Comparison of ENCODE assay signal across 9 mouse cellular contexts in the genomic region with DNA sequence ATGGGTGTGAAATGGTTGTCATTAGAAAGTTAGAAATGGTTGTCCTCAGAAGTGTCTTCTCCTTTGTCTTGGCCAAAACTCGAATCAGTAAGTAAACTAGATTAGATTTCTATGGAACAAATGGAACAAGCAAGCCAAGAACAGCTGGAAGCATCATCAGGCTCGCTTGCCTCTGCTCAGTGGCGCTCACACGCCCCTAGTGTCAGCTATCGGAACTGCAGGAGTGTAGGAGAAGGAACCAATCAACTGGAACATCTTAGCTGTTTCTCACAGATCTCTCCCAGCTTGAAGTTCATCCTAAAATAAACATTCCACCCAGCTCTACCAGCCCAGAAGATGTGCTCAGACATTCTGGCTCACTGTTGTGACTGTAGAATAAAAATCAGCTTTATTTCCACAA.
A peak's percentile ranks its signal among the peaks of the same experiment; 100 is the strongest.
DNase-seq lines count a peak whose midpoint lies in the region; ATAC-seq and TF ChIP-seq lines count a peak whose summit lies in the region.
"Had no signal": no experiment of that assay in that cellular context is flagged by ENCODE, and none has a peak within 500 bp of the region (broad histone marks: within the 10 kb centered on the region; RNA-seq: fewer than 3 reads in every experiment).

No protein-coding gene starts in this region.

- peak; percentile 81 for DNase-seq in 3T3-L1 (ENCODE audit: low read depth, low spot score)
- peak; percentile 33 for DNase-seq in c-Kit-positive CD71-positive TER-119-negative erythroid progenitor cells, embryonic 14.5 days (ENCODE audit: low read depth)
- DNase-seq in frontal cortex, postnatal 14 days (ENCODE audit: low spot score in 2 of 2), result peak; percentile 46 to 76
- peak; percentile 80 for DNase-seq in kidney, postnatal 14 days
- peak; percentile 4 to 20 (median 17) for DNase-seq in liver, embryonic 14.5 days (ENCODE audit: low read depth in 3 of 3, low spot score in 3 of 3)
- DNase-seq in right cerebral cortex, adult 2 months (ENCODE audit: low spot score in 2 of 2), result peak; percentile 82 to 85
- peak; percentile 56 for DNase-seq in urinary bladder, postnatal 10 days (ENCODE audit: low spot score)

- WGBS in liver, embryonic 14.5 days (ENCODE audit: insufficient replicate concordance), result 3% methylated on average over 5 of the region's 5 CpGs

- H3K27ac ChIP-seq in ES-Bruce4 (ENCODE audit: insufficient read depth, low read length), result no peak overlapping the region
- no peak overlapping the region for H3K27ac ChIP-seq in liver, embryonic 14.5 days
- H3K27ac ChIP-seq: limb, embryonic 15.5 days had no signal

- no peak overlapping the region for H3K4me2 ChIP-seq in liver, embryonic 14.5 days (ENCODE audit: low read depth)
- H3K4me2 ChIP-seq: limb, embryonic 15.5 days had no signal

- no peak for TF ChIP-seq EP300 in ES-Bruce4 (IDR thresholded peaks at IDR 0.05; ENCODE audit: insufficient read depth, low read depth, low read length)
- TF ChIP-seq EP300 in liver, embryonic 14.5 days (IDR thresholded peaks at IDR 0.05; ENCODE audit: low read depth), result no peak

- TF ChIP-seq CTCF in ES-Bruce4 (IDR thresholded peaks at IDR 0.05; ENCODE audit: low read depth, low read length), result peak; percentile 89
- TF ChIP-seq CTCF in liver, embryonic 14.5 days (IDR thresholded peaks at IDR 0.05; ENCODE audit: low read depth), result peak; percentile 96

- no peak overlapping the region for H3K4me3 ChIP-seq in ES-Bruce4 (ENCODE audit: low read depth, low read length)
- H3K4me3 ChIP-seq in liver, embryonic 14.5 days (ENCODE audit: insufficient read depth in 1 of 2, low read depth in 2 of 2, low read length in 2 of 2), result no peak overlapping the region
- H3K4me3 ChIP-seq: limb, embryonic 15.5 days had no signal

- H3K27me3 ChIP-seq in ES-Bruce4 (ENCODE audit: control insufficient read depth, insufficient read depth, low read length, poor library complexity, severe bottlenecking), result no peaks in the 10 kb centered on the region
- H3K27me3 ChIP-seq in liver, embryonic 14.5 days (ENCODE audit: control insufficient read depth, insufficient read depth, low read length), result no peaks in the 10 kb centered on the region

- peaks cover 15% of the 10 kb centered on the region; the same call in 1 of the 2 replicates for H3K9me3 ChIP-seq in ES-Bruce4 (replicated peaks; ENCODE audit: control insufficient read depth, insufficient read depth, low read length, poor library complexity, severe bottlenecking)
- H3K9me3 ChIP-seq in liver, embryonic 14.5 days (ENCODE audit: control insufficient read depth, low read length), result no peaks in the 10 kb centered on the region
- H3K9me3 ChIP-seq: limb, embryonic 15.5 days had no signal

- TF ChIP-seq POLR2A in ES-Bruce4 (IDR thresholded peaks at IDR 0.05; ENCODE audit: insufficient read depth, low read length), result no peak

- H3K36me3 ChIP-seq in ES-Bruce4 (ENCODE audit: control insufficient read depth, insufficient read depth, low read length, poor library complexity, severe bottlenecking), result no peaks in the 10 kb centered on the region
- no peaks in the 10 kb centered on the region for H3K36me3 ChIP-seq in liver, embryonic 14.5 days (replicated peaks; ENCODE audit: control insufficient read depth, insufficient read depth, low read depth)
- H3K36me3 ChIP-seq: limb, embryonic 15.5 days had no signal

- H3K9ac ChIP-seq in ES-Bruce4 (ENCODE audit: low read depth, poor library complexity, severe bottlenecking), result no peak overlapping the region
- no peak overlapping the region for H3K9ac ChIP-seq in liver, embryonic 14.5 days (replicated peaks)
- H3K9ac ChIP-seq: limb, embryonic 15.5 days had no signal

- H3K4me1 ChIP-seq in ES-Bruce4 (ENCODE audit: control insufficient read depth, insufficient read depth, low read length), result peaks cover 2% of the 10 kb centered on the region
- H3K4me1 ChIP-seq in liver, embryonic 14.5 days (replicated peaks; ENCODE audit: control insufficient read depth in 2 of 2, insufficient read depth in 2 of 2, low read length in 1 of 2), result no peaks in the 10 kb centered on the region
- H3K4me1 ChIP-seq: limb, embryonic 15.5 days had no signal

- ATAC-seq in liver, embryonic 14.5 days (ENCODE audit: insufficient read depth), result no peak

Comparison
In these comparisons a context has a peak if more than half of its experiments do, and no peak if none do; other contexts are left out.
1. DNase-seq: peak in every context shown above with its lines; median percentile 84 in right cerebral cortex, adult 2 months; 81 in 3T3-L1; 80 in kidney, postnatal 14 days; 61 in frontal cortex, postnatal 14 days; 56 in urinary bladder, postnatal 10 days; 33 in c-Kit-positive CD71-positive TER-119-negative erythroid progenitor cells, embryonic 14.5 days; 17 in liver, embryonic 14.5 days.